Mouse (Mus musculus) liver, embryonic 15.5 days (tissue): ENCODE data around the gene Vti1a. TPM values are rescaled to one million over a fixed set of nuclear protein-coding genes. Genes with fewer than 3 reads are reported as not detected.

Experiments
- ATAC-seq: fragments of 200-750 bp; cut with Nextera tagmentation; 2 replicates; pipeline ENCODE4 v1.8.0; 2017; ENCODE audit warnings: moderate number of reproducible peaks, mild to moderate bottlenecking, moderate library complexity; ENCODE audit not compliant: insufficient read depth
- H3K27ac ChIP-seq: fragments of 300-500 bp; sonication (generic); replicated peaks from 2 replicates; pipeline ENCODE4 v1.5.1; 2015; ENCODE audit warnings: mild to moderate bottlenecking, inconsistent platforms
- H3K27me3 ChIP-seq: fragments of 300-500 bp; sonication (generic); 2 replicates; pipeline ENCODE4 v1.6.1; 2015; ENCODE audit warnings: mild to moderate bottlenecking, inconsistent platforms
- H3K36me3 ChIP-seq: fragments of 300-500 bp; sonication (generic); replicated peaks from 2 replicates; pipeline ENCODE4 v1.6.1; 2015; ENCODE audit warnings: moderate library complexity, mild to moderate bottlenecking, inconsistent platforms
- H3K4me1 ChIP-seq: fragments of 300-500 bp; sonication (generic); replicated peaks from 2 replicates; pipeline ENCODE4 v1.6.1; 2015; ENCODE audit warnings: inconsistent platforms
- H3K4me2 ChIP-seq: fragments of 300-500 bp; sonication (generic); 2 replicates; pipeline ENCODE4 v1.6.1; 2015; ENCODE audit warnings: moderate library complexity, mild to moderate bottlenecking, inconsistent platforms
- H3K4me3 ChIP-seq: fragments of 300-500 bp; sonication (generic); replicated peaks from 2 replicates; pipeline ENCODE4 v1.5.1; 2015; ENCODE audit warnings: mild to moderate bottlenecking, inconsistent platforms
- H3K9ac ChIP-seq: fragments of 300-500 bp; sonication (generic); 2 replicates; pipeline ENCODE4 v1.6.1; 2015; ENCODE audit warnings: moderate library complexity, mild to moderate bottlenecking, inconsistent platforms
- H3K9me3 ChIP-seq: fragments of 300-500 bp; sonication (generic); replicated peaks from 2 replicates; pipeline ENCODE4 v1.6.1; 2016; ENCODE audit warnings: inconsistent platforms
- WGBS: fragments of 180-500 bp; shearing (Covaris S2); methylation state at CpG from one replicate; pipeline ENCODE4 v1.1.7; 2015; ENCODE audit warnings: mixed read lengths; ENCODE audit not compliant: insufficient replicate concordance; 5-methylcytosine and 5-hydroxymethylcytosine counted together
- polyA plus RNA-seq: library from polyadenylated mRNA; unstranded; fragments of >200 nt; fragmentation: Nextera tagmentation; extraction: Ambion mirVana; gene quantifications from 2 replicates; pipeline ENCODE4 v1.2.1, GENCODE M21; 2015

Vti1a gene
- polyA plus RNA-seq, 1 experiment from 2014 or later = 13.7 TPM

DNA sequence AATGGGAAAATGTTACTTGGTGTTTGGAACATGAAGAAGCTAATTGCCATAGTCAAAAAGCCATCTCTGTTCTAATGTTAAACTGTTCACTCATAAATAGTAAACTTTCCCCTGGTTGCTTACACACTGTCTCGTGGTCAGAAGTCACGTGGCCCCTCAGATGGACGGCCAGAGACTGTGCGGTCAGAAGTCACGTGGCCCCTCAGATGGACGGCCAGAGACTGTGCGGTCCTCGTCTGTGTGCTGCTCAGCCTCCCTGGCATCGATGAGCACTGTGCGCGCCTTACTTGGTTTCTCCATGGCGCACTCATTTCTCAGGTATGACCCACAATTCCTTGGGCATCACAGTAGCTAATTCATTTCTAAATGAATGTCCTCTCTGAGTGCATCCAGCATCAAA is 20.3 kb downstream of the Vti1a start:
- H3K9me3 ChIP-seq = no peaks in the 10 kb centered on the region
- no peaks in the 10 kb centered on the region for H3K27me3 ChIP-seq
- peaks cover 2% of the 10 kb centered on the region; the same call in 1 of the 2 replicates for H3K4me1 ChIP-seq
- no peak overlapping the region for H3K4me3 ChIP-seq
- no peak overlapping the region for H3K4me2 ChIP-seq
- no peak overlapping the region for H3K27ac ChIP-seq
- 83% methylated on average over 12 of the region's 12 CpGs for WGBS
- H3K36me3 ChIP-seq = peaks cover 22% of the 10 kb centered on the region
- ATAC-seq = no peak
- H3K9ac ChIP-seq = no peak overlapping the region

DNA sequence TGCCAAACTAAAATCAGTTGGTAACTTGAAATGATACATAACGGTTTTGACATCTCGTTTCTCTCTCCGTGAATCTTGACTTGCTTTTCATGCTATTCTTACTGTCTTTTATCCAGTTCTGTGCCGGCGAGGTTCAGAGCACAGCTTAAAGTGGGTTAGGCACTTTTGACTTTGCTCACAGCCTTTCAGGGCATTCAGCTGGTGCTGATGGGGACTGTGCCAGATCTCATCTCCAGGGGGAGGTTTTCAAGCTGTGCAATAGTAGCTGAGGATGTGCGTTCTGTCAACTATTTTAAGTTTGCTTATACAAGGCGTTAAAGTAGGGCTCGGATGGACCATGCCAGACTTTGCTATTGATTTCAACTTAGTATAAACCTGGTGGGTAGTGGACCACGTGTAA is 21.0 kb downstream of the Vti1a start:
- Histone ChIP-seq H3K4me1 (peaks cover 4% of the 10 kb centered on the region; the same call in 1 of the 2 replicates), H3K4me3 (no peak overlapping the region), H3K27ac (no peak overlapping the region), H3K4me2 (no peak overlapping the region), H3K9ac (no peak overlapping the region), H3K36me3 (peaks cover 22% of the 10 kb centered on the region; the same call in 1 of the 2 replicates), H3K9me3 (no peaks in the 10 kb centered on the region), H3K27me3 (no peaks in the 10 kb centered on the region)
- 82% methylated on average over 9 of the region's 9 CpGs for WGBS
- no peak for ATAC-seq

- no peak for ATAC-seq
- Histone ChIP-seq H3K9ac (no peak overlapping the region), H3K27me3 (no peaks in the 10 kb centered on the region), H3K36me3 (peaks cover 24% of the 10 kb centered on the region; the same call in 1 of the 2 replicates), H3K27ac (no peak overlapping the region), H3K4me2 (no peak overlapping the region), H3K4me3 (no peak overlapping the region), H3K4me1 (peaks cover 5% of the 10 kb centered on the region; the same call in 1 of the 2 replicates), H3K9me3 (no peaks in the 10 kb centered on the region)
- 86% methylated on average over 10 of the region's 10 CpGs for WGBS
Measured at GRCm38 (mm10) chr19:55337664-55338063, 21.6 kb downstream of the Vti1a start.

- Histone ChIP-seq H3K4me2 (no peak overlapping the region), H3K4me3 (no peak overlapping the region), H3K4me1 (peaks cover 7% of the 10 kb centered on the region; the same call in 1 of the 2 replicates), H3K36me3 (peaks cover 25% of the 10 kb centered on the region; the same call in 1 of the 2 replicates), H3K27me3 (no peaks in the 10 kb centered on the region), H3K9me3 (no peaks in the 10 kb centered on the region), H3K27ac (no peak overlapping the region), H3K9ac (no peak overlapping the region)
- WGBS = 81% methylated on average over 6 of the region's 6 CpGs
- ATAC-seq = no peak
Measured at GRCm38 (mm10) chr19:55340521-55340920, 24.4 kb downstream of the Vti1a start.

- ATAC-seq = no peak
- peaks cover 24% of the 10 kb centered on the region; the same call in 1 of the 2 replicates for H3K36me3 ChIP-seq
- H3K4me3 ChIP-seq = no peak overlapping the region
- no peaks in the 10 kb centered on the region for H3K27me3 ChIP-seq
- WGBS = 46% methylated on average over 3 of the region's 3 CpGs
- no peaks in the 10 kb centered on the region for H3K9me3 ChIP-seq
- no peak overlapping the region for H3K27ac ChIP-seq
- H3K9ac ChIP-seq = no peak overlapping the region
- peaks cover 7% of the 10 kb centered on the region; the same call in 1 of the 2 replicates for H3K4me1 ChIP-seq
- no peak overlapping the region for H3K4me2 ChIP-seq
Measured at GRCm38 (mm10) chr19:55341377-55341776, 25.3 kb downstream of the Vti1a start.

GRCm38 (mm10) chr19:55342423-55342822 is 26.3 kb downstream of the Vti1a start:
- Histone ChIP-seq H3K4me3 (no peak overlapping the region), H3K4me2 (no peak overlapping the region), H3K9ac (no peak overlapping the region), H3K27me3 (no peaks in the 10 kb centered on the region), H3K36me3 (peaks cover 22% of the 10 kb centered on the region; the same call in 1 of the 2 replicates), H3K27ac (no peak overlapping the region), H3K4me1 (peaks cover 7% of the 10 kb centered on the region; the same call in 1 of the 2 replicates), H3K9me3 (no peaks in the 10 kb centered on the region)
- ATAC-seq = no peak
- 71% methylated on average over 7 of the region's 7 CpGs for WGBS

- Histone ChIP-seq H3K27ac (no peak overlapping the region), H3K9me3 (no peaks in the 10 kb centered on the region), H3K4me2 (no peak overlapping the region), H3K9ac (no peak overlapping the region), H3K36me3 (peaks cover 22% of the 10 kb centered on the region; the same call in 1 of the 2 replicates), H3K4me1 (peaks cover 14% of the 10 kb centered on the region), H3K4me3 (no peak overlapping the region), H3K27me3 (no peaks in the 10 kb centered on the region)
- whole genome bisulfite sequencing = 76% methylated on average over 9 of the region's 9 CpGs
- ATAC-seq = no peak
Measured at GRCm38 (mm10) chr19:55343274-55343673, 27.2 kb downstream of the Vti1a start.

- H3K9me3 ChIP-seq = no peaks in the 10 kb centered on the region
- H3K27me3 ChIP-seq = no peaks in the 10 kb centered on the region
- H3K27ac ChIP-seq = no peak overlapping the region
- H3K9ac ChIP-seq = no peak overlapping the region
- ATAC-seq = no peak
- 40% methylated on average over 3 of the region's 3 CpGs for WGBS
- peaks cover 18% of the 10 kb centered on the region for H3K4me1 ChIP-seq
- peaks cover 4% of the 10 kb centered on the region; the same call in 1 of the 2 replicates for H3K36me3 ChIP-seq
- no peak overlapping the region for H3K4me3 ChIP-seq
- H3K4me2 ChIP-seq = no peak overlapping the region
Measured at GRCm38 (mm10) chr19:55348187-55348586, 32.1 kb downstream of the Vti1a start.

DNA sequence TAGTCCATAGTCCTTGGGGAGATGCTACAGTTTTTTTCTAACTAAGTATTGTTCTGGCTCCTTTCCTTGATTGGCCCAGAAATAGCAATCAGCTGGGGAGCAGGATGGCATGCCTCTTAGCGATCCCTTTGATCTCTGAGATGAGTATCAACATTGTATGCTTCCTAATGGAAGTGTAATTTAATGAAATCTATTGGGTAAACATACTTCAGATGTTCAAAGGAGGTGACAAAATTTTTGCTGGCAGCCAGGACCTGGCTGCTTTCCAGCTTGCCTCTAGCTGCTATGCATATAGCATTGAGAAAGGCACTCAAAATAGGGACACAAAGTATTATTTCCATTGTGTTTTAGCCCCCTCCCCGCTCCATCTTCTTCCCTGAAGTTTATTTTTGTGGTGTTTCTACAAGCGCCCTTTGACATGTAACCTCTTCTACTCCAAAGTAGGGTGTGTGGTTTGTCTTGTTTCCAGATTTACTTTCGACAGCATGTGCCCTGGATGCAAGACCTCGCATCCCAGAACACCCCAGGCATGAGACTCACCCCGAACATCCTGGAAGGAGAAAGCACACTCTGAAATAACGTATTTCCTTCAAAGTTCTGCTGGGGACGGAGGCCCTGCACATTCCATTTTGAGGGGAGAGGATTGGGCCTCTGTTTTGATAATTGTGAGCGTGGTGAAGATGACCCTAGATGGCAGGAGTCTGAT is 34.7 kb downstream of the Vti1a start:
- H3K9me3 ChIP-seq = no peaks in the 10 kb centered on the region
- no peaks in the 10 kb centered on the region for H3K27me3 ChIP-seq
- H3K36me3 ChIP-seq = no peaks in the 10 kb centered on the region; the same call in 1 of the 2 replicates
- 79% methylated on average over 9 of the region's 9 CpGs for WGBS
- H3K4me1 ChIP-seq = peaks cover 18% of the 10 kb centered on the region
- ATAC-seq = no peak
- no peak overlapping the region for H3K4me2 ChIP-seq
- H3K9ac ChIP-seq = no peak overlapping the region
- H3K4me3 ChIP-seq = no peak overlapping the region
- no peak overlapping the region for H3K27ac ChIP-seq

GRCm38 (mm10) chr19:55362606-55363005 is 46.5 kb downstream of the Vti1a start:
- WGBS = 82% methylated on average over 9 of the region's 9 CpGs

GRCm38 (mm10) chr19:55369691-55370090 is 53.6 kb downstream of the Vti1a start:
- no peak overlapping the region for H3K9ac ChIP-seq
- no peaks in the 10 kb centered on the region for H3K9me3 ChIP-seq
- H3K4me3 ChIP-seq = no peak overlapping the region
- H3K4me2 ChIP-seq = no peak overlapping the region
- no peaks in the 10 kb centered on the region for H3K36me3 ChIP-seq
- 58% methylated on average over 3 of the region's 3 CpGs for WGBS
- no peak for ATAC-seq
- H3K4me1 ChIP-seq = no peaks in the 10 kb centered on the region
- no peaks in the 10 kb centered on the region for H3K27me3 ChIP-seq
- H3K27ac ChIP-seq = no peak overlapping the region

More at GRCm38 (mm10) chr19:55362606-55363005, 46.5 kb downstream of the Vti1a start:
- no peaks in the 10 kb centered on the region for H3K9me3 ChIP-seq
- H3K4me3 ChIP-seq = no peak overlapping the region
- no peak overlapping the region for H3K4me2 ChIP-seq
- no peak overlapping the region for H3K27ac ChIP-seq
- no peaks in the 10 kb centered on the region for H3K36me3 ChIP-seq
- no peaks in the 10 kb centered on the region for H3K4me1 ChIP-seq
- no peak overlapping the region for H3K9ac ChIP-seq
- H3K27me3 ChIP-seq = no peaks in the 10 kb centered on the region
- ATAC-seq = no peak
